In the genomic region with DNA sequence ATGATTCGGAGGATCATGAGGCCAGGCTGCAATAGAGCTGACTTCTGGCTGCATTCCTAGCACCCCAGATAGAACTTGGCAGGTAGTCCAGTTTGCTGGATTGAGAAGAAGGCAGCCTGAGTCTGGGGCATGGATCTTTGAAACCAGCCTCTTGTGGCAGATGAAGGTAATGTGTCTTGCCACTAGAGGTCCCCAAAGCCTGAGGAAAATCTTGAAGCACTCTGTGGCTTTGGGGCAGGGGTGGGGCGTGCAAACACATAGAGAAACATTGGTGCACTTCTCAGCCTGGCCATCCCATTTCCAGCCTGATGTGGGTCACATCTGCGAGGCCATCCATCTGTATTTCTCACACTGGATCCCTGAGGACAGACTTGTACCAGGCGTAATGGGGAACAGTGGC, we compare ENCODE assay signal across 8 mouse cellular contexts. TPM values are rescaled to one million over a fixed set of nuclear protein-coding genes. Genes with fewer than 3 reads are reported as not detected.
DNase-seq lines count a peak whose midpoint lies in the region; ATAC-seq lines count a peak whose summit lies in the region.

No protein-coding gene starts in this region.

- peak; percentile 66 for DNase-seq in embryo, embryonic 10 days (ENCODE audit: low spot score)
- DNase-seq in embryo, embryonic 9.5 days (ENCODE audit: extremely low spot score), result no peak
- DNase-seq in limb, embryonic 11.5 days (ENCODE audit: low spot score), result peak; percentile 42
- no peak for DNase-seq in limb, embryonic 10.5 days (ENCODE audit: low spot score)
- peak; percentile 40 for DNase-seq in Muller cell, postnatal 12 days (ENCODE audit: inconsistent ontology term)
- DNase-seq in testis, postnatal 10 days (ENCODE audit: low spot score), result no peak

- ATAC-seq in limb, embryonic 11.5 days (ENCODE audit: insufficient number of reproducible peaks, low FRiP score, low TSS enrichment, low read depth), result no peak
- ATAC-seq in granulocyte monocyte progenitor cell, adult 5-6 weeks (replicated peaks; ENCODE audit: poor library complexity, severe bottlenecking), result peak; percentile 56
- peak; percentile 63 for ATAC-seq in neutrophil, adult 5-6 weeks (ENCODE audit: extremely low read depth, insufficient number of reproducible peaks, low FRiP score, poor library complexity, severe bottlenecking)

- no peaks in the 10 kb centered on the region for H3K9me3 ChIP-seq in limb, embryonic 11.5 days (ENCODE audit: control insufficient read depth, low read length)
- H3K9me3 ChIP-seq in limb, embryonic 10.5 days (replicated peaks), result no peaks in the 10 kb centered on the region

- no peaks in the 10 kb centered on the region for H3K27me3 ChIP-seq in limb, embryonic 11.5 days (ENCODE audit: control insufficient read depth, insufficient read depth, low read length)
- H3K27me3 ChIP-seq in limb, embryonic 10.5 days (ENCODE audit: low read depth, poor library complexity, severe bottlenecking), result no peaks in the 10 kb centered on the region

- H3K4me2 ChIP-seq in limb, embryonic 11.5 days (ENCODE audit: low read depth, severe bottlenecking), result no peak overlapping the region

- WGBS in limb, embryonic 11.5 days, result 93% methylated on average over 4 of the region's 4 CpGs
- WGBS in limb, embryonic 10.5 days, result 89% methylated on average over 4 of the region's 4 CpGs

- H3K9ac ChIP-seq in limb, embryonic 11.5 days (ENCODE audit: low read length), result no peak overlapping the region

- peaks cover 7% of the 10 kb centered on the region for H3K4me1 ChIP-seq in limb, embryonic 11.5 days (ENCODE audit: control insufficient read depth, insufficient read depth, low read length)
- H3K4me1 ChIP-seq in limb, embryonic 10.5 days, result peaks cover 17% of the 10 kb centered on the region

- H3K27ac ChIP-seq in limb, embryonic 11.5 days (replicated peaks; ENCODE audit: low read depth, low read length), result no peak overlapping the region
- no peak overlapping the region for H3K27ac ChIP-seq in limb, embryonic 10.5 days

- no peak overlapping the region for H3K4me3 ChIP-seq in limb, embryonic 11.5 days (ENCODE audit: low read depth, low read length)
- H3K4me3 ChIP-seq in limb, embryonic 10.5 days, result no peak overlapping the region

- peaks cover 42% of the 10 kb centered on the region for H3K36me3 ChIP-seq in limb, embryonic 11.5 days (ENCODE audit: control insufficient read depth, insufficient read depth, low read length)
- H3K36me3 ChIP-seq in limb, embryonic 10.5 days, result peaks cover 83% of the 10 kb centered on the region

RNA-seq across cellular contexts. Expression of a gene that starts 10.1 kb away (rescaled TPM):
- 28.1 and 30.1 TPM in 2 replicates for polyA plus RNA-seq in limb, embryonic 11.5 days (2014; fragmentation: Nextera tagmentation; extraction: Ambion mirVana)
- 44.1 and 48.3 TPM in 2 replicates for polyA plus RNA-seq in limb, embryonic 10.5 days (2016; fragmentation: Nextera tagmentation; extraction: Ambion mirVana)
- 6.7 and 13.2 TPM in 2 replicates for total RNA-seq in granulocyte monocyte progenitor cell, adult 5-6 weeks (2014; fragmentation: Nextera tagmentation)
- 5.6 and 6.5 TPM in 2 replicates for total RNA-seq in granulocyte monocyte progenitor cell, adult 5-6 weeks (2017)
- total RNA-seq in neutrophil, adult 5-6 weeks (2017), result 11.6 and 11.9 TPM in 2 replicates

RNA-seq across cellular contexts. Expression of a gene that starts 10.4 kb away (rescaled TPM):
- polyA plus RNA-seq in limb, embryonic 11.5 days (2014; fragmentation: Nextera tagmentation; extraction: Ambion mirVana), result 9.7 and 10.0 TPM in 2 replicates
- 5.4 and 8.7 TPM in 2 replicates for polyA plus RNA-seq in limb, embryonic 10.5 days (2016; fragmentation: Nextera tagmentation; extraction: Ambion mirVana)
- 5.0 and 9.4 TPM in 2 replicates for total RNA-seq in granulocyte monocyte progenitor cell, adult 5-6 weeks (2014; fragmentation: Nextera tagmentation)
- 0.72 and 1.8 TPM in 2 replicates for total RNA-seq in granulocyte monocyte progenitor cell, adult 5-6 weeks (2017)
- total RNA-seq in neutrophil, adult 5-6 weeks (2017), result 1.1 and 2.1 TPM in 2 replicates

Comparison
In these comparisons a context has a peak if more than half of its experiments do, and no peak if none do; other contexts are left out.
1. DNase-seq: peak in embryo, embryonic 10 days (single experiment), limb, embryonic 11.5 days (single experiment) and Muller cell, postnatal 12 days (single experiment); none in embryo, embryonic 9.5 days (single experiment), limb, embryonic 10.5 days (single experiment) and testis, postnatal 10 days (single experiment).